Comparison of ENCODE assay signal across 17 mouse cellular contexts in genomic region chr5:32029834-32030433, GRCm38 (mm10).
"Had no signal": no experiment of that assay in that cellular context is flagged by ENCODE, and none has a peak within 500 bp of the region (broad histone marks: within the 10 kb centered on the region; RNA-seq: fewer than 3 reads in every experiment).

No protein-coding gene starts in this region.

- DNase-seq: kidney, adult 11 months; kidney, postnatal 25 days; lung, postnatal 14 days; right cerebral cortex, adult 18-20 months; right cerebral cortex, postnatal 25 days; thymus, adult 2 months; thymus, postnatal 25 days had no signal

- H3K27me3 ChIP-seq: kidney, embryonic 15.5 days; liver, embryonic 12.5 days; lung, embryonic 15.5 days; midbrain, embryonic 12.5 days; neural tube, embryonic 15.5 days had no signal

- ATAC-seq: liver, embryonic 12.5 days; midbrain, embryonic 16.5 days had no signal

- H3K27ac ChIP-seq: kidney, embryonic 15.5 days; layer of hippocampus, adult 2 months; left cerebral cortex, adult 2 months; limb, embryonic 10.5 days; liver, embryonic 12.5 days; lung, embryonic 15.5 days; macrophage; midbrain, embryonic 12.5 days; neural tube, embryonic 15.5 days had no signal

- H3K4me2 ChIP-seq: kidney, embryonic 15.5 days; liver, embryonic 12.5 days; lung, embryonic 15.5 days; midbrain, embryonic 12.5 days; neural tube, embryonic 15.5 days had no signal

- H3K9me3 ChIP-seq: kidney, embryonic 15.5 days; limb, embryonic 10.5 days; liver, embryonic 12.5 days; lung, embryonic 15.5 days; midbrain, embryonic 12.5 days; neural tube, embryonic 15.5 days had no signal

- H3K4me3 ChIP-seq: kidney, embryonic 15.5 days; layer of hippocampus, adult 2 months; left cerebral cortex, adult 2 months; limb, embryonic 10.5 days; liver, embryonic 12.5 days; lung, embryonic 15.5 days; midbrain, embryonic 12.5 days; neural tube, embryonic 15.5 days had no signal

- H3K9ac ChIP-seq: kidney, embryonic 15.5 days; liver, embryonic 12.5 days; lung, embryonic 15.5 days; midbrain, embryonic 12.5 days; neural tube, embryonic 15.5 days had no signal

- H3K36me3 ChIP-seq: kidney, embryonic 15.5 days; limb, embryonic 10.5 days; liver, embryonic 12.5 days; lung, embryonic 15.5 days; midbrain, embryonic 12.5 days; neural tube, embryonic 15.5 days had no signal

- H3K4me1 ChIP-seq: lung, embryonic 15.5 days; midbrain, embryonic 12.5 days; neural tube, embryonic 15.5 days had no signal
